Mouse (Mus musculus) heart, postnatal 0 days (tissue): ENCODE data around the gene Cars.

Source experiments
- CTCF ChIP-seq: IDR thresholded peaks from 2 replicates; pipeline ENCODE4 v1.5.1; 2016; ENCODE audit warnings: antibody characterized with exemption, control low read depth, low read depth
- EP300 ChIP-seq: IDR thresholded peaks from 2 replicates; pipeline ENCODE4 v1.6.1; 2016; ENCODE audit warnings: antibody characterized with exemption, low read depth

DNA sequence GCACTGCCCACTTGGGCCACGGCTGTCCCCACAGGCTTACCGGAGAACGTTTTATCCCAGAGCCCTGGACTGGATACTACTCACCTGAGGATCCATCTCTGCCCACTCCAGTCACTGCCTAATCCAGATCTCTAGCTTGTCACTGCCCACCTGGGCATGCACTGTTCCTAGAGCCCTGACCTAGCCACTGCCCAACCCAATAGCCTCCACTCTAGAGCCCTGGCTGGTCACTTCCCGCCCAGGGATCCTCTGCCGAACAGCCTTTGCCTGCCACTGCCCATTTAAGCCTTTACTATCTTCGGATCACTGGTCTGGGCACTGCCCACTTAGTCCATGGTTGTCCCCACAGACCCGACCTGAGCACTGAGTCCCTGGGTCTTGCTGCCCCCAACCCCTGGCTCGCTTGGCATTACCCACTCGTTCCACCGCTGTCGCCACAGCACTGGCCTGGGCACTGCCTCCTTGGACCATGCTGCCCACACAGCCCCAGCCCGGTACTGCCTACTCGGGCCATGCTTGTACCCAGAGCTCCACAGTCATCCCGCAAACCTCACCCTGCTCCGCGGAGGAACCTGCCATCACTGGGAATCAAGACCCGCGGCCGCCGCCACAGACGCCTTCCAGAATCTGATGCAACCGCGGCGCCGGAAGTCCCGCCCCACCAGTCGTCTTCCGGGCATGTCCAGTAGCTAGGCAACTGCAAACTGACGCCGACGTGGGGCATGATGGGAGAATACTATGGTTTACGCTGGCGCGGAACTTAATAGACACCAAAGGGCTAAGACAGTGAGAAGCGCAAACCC is at the start of gene Cars:
- TF ChIP-seq CTCF (no peak), EP300 (no peak)
